Mouse (Mus musculus): ENCODE data around the gene Aff1.

DNA sequence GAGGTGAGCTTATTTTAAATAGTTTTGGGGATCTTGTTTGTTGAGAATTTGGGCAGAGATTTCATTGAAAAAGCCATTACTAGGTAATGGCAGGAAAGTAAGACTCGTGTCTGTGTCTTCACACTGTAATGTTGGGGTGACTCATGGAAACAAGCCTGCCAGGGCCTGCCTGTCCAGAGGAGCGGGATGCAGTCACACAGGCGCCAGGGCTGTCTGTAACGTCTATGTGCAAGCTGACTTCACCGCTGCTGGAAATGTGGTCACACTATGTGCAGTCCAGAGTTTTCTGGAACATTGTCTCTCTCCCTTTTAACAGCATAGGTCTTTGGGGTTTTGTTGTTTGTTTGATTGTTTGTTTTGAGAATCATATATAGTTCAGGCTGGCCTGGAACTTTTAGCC lies 130.8 kb downstream of the Aff1 start:
- TF ChIP-seq CTCF (IDR thresholded peaks at IDR 0.05; ENCODE audit: borderline replicate concordance, insufficient read depth, low read length), result no peak
- no peak for TF ChIP-seq POLR2A (IDR thresholded peaks at IDR 0.05; ENCODE audit: low read depth, low read length)

Data from embryonic fibroblast, embryonic 13.5 days (primary cell).